Mouse (Mus musculus): ENCODE measurements around the gene Sppl2b. TPM values are rescaled to one million over a fixed set of nuclear protein-coding genes. Genes with fewer than 3 reads are reported as not detected.

Gene Sppl2b
- polyA plus RNA-seq, 1 experiment from 2014 or later, result 32.1 TPM

GRCm38 (mm10) chr10:80911891-80912290, 56.8 kb downstream of the Sppl2b start:
- Histone ChIP-seq H3K9me3 (no peaks in the 10 kb centered on the region), H3K27ac (no peak overlapping the region), H3K27me3 (ENCODE audit: insufficient read depth, poor library complexity, severe bottlenecking) (no peaks in the 10 kb centered on the region), H3K4me3 (no peak overlapping the region), H3K36me3 (peaks cover 88% of the 10 kb centered on the region), H3K4me1 (peaks cover 31% of the 10 kb centered on the region)
- DNase-seq (ENCODE audit: low spot score), result no peak

- Histone ChIP-seq H3K4me1 (peaks cover 42% of the 10 kb centered on the region), H3K9me3 (no peaks in the 10 kb centered on the region), H3K36me3 (peaks cover 73% of the 10 kb centered on the region), H3K4me3 (no peak overlapping the region), H3K27ac (no peak overlapping the region), H3K27me3 (ENCODE audit: insufficient read depth, poor library complexity, severe bottlenecking) (no peaks in the 10 kb centered on the region)
- no peak for DNase-seq (ENCODE audit: low spot score)
- 77% methylated on average over 8 of the region's 8 CpGs for WGBS
Measured at GRCm38 (mm10) chr10:80913364-80914011, 58.4 kb downstream of the Sppl2b start.

- Histone ChIP-seq H3K4me1 (peaks cover 44% of the 10 kb centered on the region), H3K27ac (peak overlapping the region; percentile 32; the same call in 1 of the 2 replicates), H3K36me3 (peaks cover 65% of the 10 kb centered on the region), H3K27me3 (ENCODE audit: insufficient read depth, poor library complexity, severe bottlenecking) (no peaks in the 10 kb centered on the region), H3K9me3 (no peaks in the 10 kb centered on the region), H3K4me3 (no peak overlapping the region)
- 88% methylated on average over 5 of the region's 5 CpGs for whole genome bisulfite sequencing
- no peak for DNase-seq (ENCODE audit: low spot score)
Measured at GRCm38 (mm10) chr10:80914253-80914656, 59.2 kb downstream of the Sppl2b start.

GRCm38 (mm10) chr10:80915260-80915659, 60.2 kb downstream of the Sppl2b start:
- Histone ChIP-seq H3K4me1 (peaks cover 44% of the 10 kb centered on the region), H3K4me3 (no peak overlapping the region), H3K27me3 (ENCODE audit: insufficient read depth, poor library complexity, severe bottlenecking) (no peaks in the 10 kb centered on the region), H3K27ac (no peak overlapping the region), H3K9me3 (no peaks in the 10 kb centered on the region), H3K36me3 (peaks cover 55% of the 10 kb centered on the region)
- 69% methylated on average over 2 of the region's 2 CpGs for WGBS
- no peak for DNase-seq (ENCODE audit: low spot score)

- Histone ChIP-seq H3K36me3 (peaks cover 50% of the 10 kb centered on the region), H3K27me3 (ENCODE audit: insufficient read depth, poor library complexity, severe bottlenecking) (no peaks in the 10 kb centered on the region), H3K9me3 (no peaks in the 10 kb centered on the region), H3K27ac (no peak overlapping the region), H3K4me3 (no peak overlapping the region), H3K4me1 (peaks cover 44% of the 10 kb centered on the region)
- no peak for DNase-seq (ENCODE audit: low spot score)
- 80% methylated on average over 4 of the region's 4 CpGs for WGBS
Measured at GRCm38 (mm10) chr10:80915736-80916135, 60.7 kb downstream of the Sppl2b start.

- 2% methylated on average over 15 of the region's 15 CpGs for WGBS
- no peaks in the 10 kb centered on the region for H3K9me3 ChIP-seq
- no peaks in the 10 kb centered on the region for H3K27me3 ChIP-seq (ENCODE audit: insufficient read depth, poor library complexity, severe bottlenecking)
- peaks cover 54% of the 10 kb centered on the region for H3K4me1 ChIP-seq
- peak overlapping the region; percentile 97 for H3K4me3 ChIP-seq
- peak overlapping the region; percentile 93 for H3K27ac ChIP-seq
- DNase-seq (ENCODE audit: low spot score), result no peak
- H3K36me3 ChIP-seq, result peaks cover 35% of the 10 kb centered on the region
Measured at GRCm38 (mm10) chr10:80917336-80917778, 62.3 kb downstream of the Sppl2b start.

GRCm38 (mm10) chr10:80917779-80918434, 62.8 kb downstream of the Sppl2b start, which contains the start of gene Lmnb2:
Gene Lmnb2 (minus strand): TSS chr10:80918245.
- under 1% methylated on average over 61 of the region's 61 CpGs for WGBS
- H3K4me1 ChIP-seq, result peaks cover 52% of the 10 kb centered on the region
- peaks cover 30% of the 10 kb centered on the region for H3K36me3 ChIP-seq
- peak; percentile 87 for DNase-seq (ENCODE audit: low spot score)
- peak within 1 kb of the TSS; percentile 97 for H3K4me3 ChIP-seq
- no peaks in the 10 kb centered on the region for H3K27me3 ChIP-seq (ENCODE audit: insufficient read depth, poor library complexity, severe bottlenecking)
- peak within 1 kb of the TSS; percentile 93 for H3K27ac ChIP-seq
- no peaks in the 10 kb centered on the region for H3K9me3 ChIP-seq

MicroRNAs within 50 kb of the gene (microRNA counts, 519-probe panel; counts per million panel counts)
- not detected for microRNA mmu-miR-1982

Small RNAs within 50 kb of the gene (microRNA-seq; reads per million reads assigned to microRNA genes)
- gene Mir1982, result 3.0 reads per million, percentile 5 among the genes with 10 or more reads in this experiment

Other genes with a start within 250 kb of the Sppl2b start
- 3.1 and 3.5 TPM in 2 replicates for gene Gm49322, start 249.3 kb upstream of the Sppl2b start, polyA plus RNA-seq (2016; fragmentation: Nextera tagmentation; extraction: Ambion mirVana)
- 110 and 150 TPM in 2 replicates for gene Csnk1g2, start 232.4 kb upstream of the Sppl2b start, polyA plus RNA-seq (2016; fragmentation: Nextera tagmentation; extraction: Ambion mirVana)
- gene Btbd2, start 198.2 kb upstream of the Sppl2b start, polyA plus RNA-seq (2016; fragmentation: Nextera tagmentation; extraction: Ambion mirVana), result 59.0 and 69.9 TPM in 2 replicates
- 90.8 and 92.0 TPM in 2 replicates for gene Mknk2, start 177.2 kb upstream of the Sppl2b start, polyA plus RNA-seq (2016; fragmentation: Nextera tagmentation; extraction: Ambion mirVana)
- 54.8 and 56.8 TPM in 2 replicates for gene Mob3a, start 153.3 kb upstream of the Sppl2b start, polyA plus RNA-seq (2016; fragmentation: Nextera tagmentation; extraction: Ambion mirVana)
- gene Izumo4, start 153.1 kb upstream of the Sppl2b start, polyA plus RNA-seq (2016; fragmentation: Nextera tagmentation; extraction: Ambion mirVana), result 12.8 and 14.4 TPM in 2 replicates
- 53.1 and 60.4 TPM in 2 replicates for gene Ap3d1, start 113.0 kb upstream of the Sppl2b start, polyA plus RNA-seq (2016; fragmentation: Nextera tagmentation; extraction: Ambion mirVana)
- 25.6 and 26.1 TPM in 2 replicates for gene Dot1l, start 100.1 kb upstream of the Sppl2b start, polyA plus RNA-seq (2016; fragmentation: Nextera tagmentation; extraction: Ambion mirVana)
- 70.6 and 84.1 TPM in 2 replicates for gene Sf3a2, start 57.1 kb upstream of the Sppl2b start, polyA plus RNA-seq (2016; fragmentation: Nextera tagmentation; extraction: Ambion mirVana)
- 116 and 151 TPM in 2 replicates for gene Plekhj1, start 56.6 kb upstream of the Sppl2b start, polyA plus RNA-seq (2016; fragmentation: Nextera tagmentation; extraction: Ambion mirVana)
- gene Amh, start 50.0 kb upstream of the Sppl2b start, polyA plus RNA-seq (2016; fragmentation: Nextera tagmentation; extraction: Ambion mirVana), result not detected in 2 replicates
- gene Jsrp1, start 41.8 kb upstream of the Sppl2b start, polyA plus RNA-seq (2016; fragmentation: Nextera tagmentation; extraction: Ambion mirVana), result 7.9 and 8.8 TPM in 2 replicates
- gene Oaz1, start 28.6 kb upstream of the Sppl2b start, polyA plus RNA-seq (2016; fragmentation: Nextera tagmentation; extraction: Ambion mirVana), result 2,064 and 2,176 TPM in 2 replicates
- gene Lingo3, start 11.2 kb upstream of the Sppl2b start, polyA plus RNA-seq (2016; fragmentation: Nextera tagmentation; extraction: Ambion mirVana), result 0.14 and 0.43 TPM in 2 replicates
- 200 and 266 TPM in 2 replicates for gene Lsm7, start 66 bp upstream of the Sppl2b start, polyA plus RNA-seq (2016; fragmentation: Nextera tagmentation; extraction: Ambion mirVana)
- gene Tmprss9, start 16.6 kb downstream of the Sppl2b start, polyA plus RNA-seq (2016; fragmentation: Nextera tagmentation; extraction: Ambion mirVana), result not detected in 2 replicates
- gene Timm13, start 45.7 kb downstream of the Sppl2b start, polyA plus RNA-seq (2016; fragmentation: Nextera tagmentation; extraction: Ambion mirVana), result 348 and 363 TPM in 2 replicates
- 39.7 and 47.3 TPM in 2 replicates for gene Lmnb2, start 63.0 kb downstream of the Sppl2b start, polyA plus RNA-seq (2016; fragmentation: Nextera tagmentation; extraction: Ambion mirVana)
- gene Gadd45b, start 74.8 kb downstream of the Sppl2b start, polyA plus RNA-seq (2016; fragmentation: Nextera tagmentation; extraction: Ambion mirVana), result 17.1 and 20.1 TPM in 2 replicates
- gene Gng7, start 159.7 kb downstream of the Sppl2b start, polyA plus RNA-seq (2016; fragmentation: Nextera tagmentation; extraction: Ambion mirVana), result 1.5 and 2.1 TPM in 2 replicates
- gene Diras1, start 170.4 kb downstream of the Sppl2b start, polyA plus RNA-seq (2016; fragmentation: Nextera tagmentation; extraction: Ambion mirVana), result 0.08 and 0.11 TPM in 2 replicates
- gene Slc39a3, start 182.2 kb downstream of the Sppl2b start, polyA plus RNA-seq (2016; fragmentation: Nextera tagmentation; extraction: Ambion mirVana), result 8.9 and 10.7 TPM in 2 replicates
- 197 and 226 TPM in 2 replicates for gene Sgta, start 204.9 kb downstream of the Sppl2b start, polyA plus RNA-seq (2016; fragmentation: Nextera tagmentation; extraction: Ambion mirVana)
- 58.0 and 73.9 TPM in 2 replicates for gene Thop1, start 214.8 kb downstream of the Sppl2b start, polyA plus RNA-seq (2016; fragmentation: Nextera tagmentation; extraction: Ambion mirVana)
- 0.43 and 2.4 TPM in 2 replicates for gene Creb3l3, start 243.6 kb downstream of the Sppl2b start, polyA plus RNA-seq (2016; fragmentation: Nextera tagmentation; extraction: Ambion mirVana)